Mouse (Mus musculus): ENCODE data around the gene Glmp.
"Not testable (repeated sequence)": the region's sequence is repeated elsewhere in the genome, so short reads cannot be mapped to it uniquely, and the experiment has no call there.

Glmp gene

GRCm38 (mm10) chr3:88336058-88337013 lies 11.5 kb downstream of the Glmp start, which contains the start of the genes Tmem79 and Smg5:
Tmem79 (minus strand) TSS chr3:88336148.
Smg5 (plus strand) TSS chr3:88336260.
- DNase-seq, result peak; percentile 97

- peak; percentile 21 for DNase-seq
These were observed 12.7 kb downstream of the Glmp start for GRCm38 (mm10) chr3:88337367-88338020.

GRCm38 (mm10) chr3:88338316-88338715 lies 13.5 kb downstream of the Glmp start:
- no peak for DNase-seq

- no peak for DNase-seq
These were observed 14.2 kb downstream of the Glmp start for GRCm38 (mm10) chr3:88339006-88339405.

- DNase-seq, result no peak
These were observed 25.9 kb downstream of the Glmp start for GRCm38 (mm10) chr3:88350732-88351131.

GRCm38 (mm10) chr3:88352907-88353306 lies 28.1 kb downstream of the Glmp start:
- no peak for DNase-seq

- DNase-seq, result peak; percentile 54
These were observed 29.8 kb downstream of the Glmp start for GRCm38 (mm10) chr3:88354396-88355165.

- no peak for DNase-seq
These were observed 34.8 kb downstream of the Glmp start for GRCm38 (mm10) chr3:88359584-88359983.

GRCm38 (mm10) chr3:88359989-88360388 lies 35.2 kb downstream of the Glmp start:
- DNase-seq, result no peak

GRCm38 (mm10) chr3:88361096-88361495 lies 36.3 kb downstream of the Glmp start:
- DNase-seq, result no peak

GRCm38 (mm10) chr3:88361612-88362313 lies 36.9 kb downstream of the Glmp start:
- no peak for DNase-seq

GRCm38 (mm10) chr3:88363700-88364099 lies 38.9 kb downstream of the Glmp start:
- no peak for DNase-seq

GRCm38 (mm10) chr3:88364337-88364736 lies 39.5 kb downstream of the Glmp start, which contains the start of gene Paqr6:
Paqr6 (plus strand) TSS chr3:88364584.
- DNase-seq, result peak; percentile 74

GRCm38 (mm10) chr3:88365705-88366361 lies 41.0 kb downstream of the Glmp start:
- DNase-seq, result no peak

- peak; percentile 29 for DNase-seq
These were observed 42.1 kb downstream of the Glmp start for GRCm38 (mm10) chr3:88366830-88367428.

GRCm38 (mm10) chr3:88367517-88367916 lies 42.7 kb downstream of the Glmp start:
- not testable (repeated sequence) for DNase-seq

GRCm38 (mm10) chr3:88368511-88368910 lies 43.7 kb downstream of the Glmp start:
- DNase-seq, result not testable (repeated sequence)

GRCm38 (mm10) chr3:88372643-88373042 lies 47.8 kb downstream of the Glmp start, which contains the start of gene Bglap3:
Bglap3 (minus strand) TSS chr3:88372743.
- not testable (repeated sequence) for DNase-seq

GRCm38 (mm10) chr3:88375750-88376626 lies 51.2 kb downstream of the Glmp start:
- DNase-seq, result peak; percentile 38

- not testable (repeated sequence) for DNase-seq
These were observed 51.8 kb downstream of the Glmp start for GRCm38 (mm10) chr3:88376644-88377043.

All from kidney, adult 9 months (tissue).